Mouse (Mus musculus) G1E (cell line): ENCODE results near the gene Top1. TPM values are rescaled to one million over a fixed set of nuclear protein-coding genes. Genes with fewer than 3 reads are reported as not detected.

Experiments
- ATAC-seq: 2 replicates; pipeline ENCODE4 v1.8.0; 2016; ENCODE audit warnings: mild to moderate bottlenecking; ENCODE audit not compliant: insufficient number of reproducible peaks, poor library complexity, low FRiP score, severe bottlenecking; ENCODE audit errors: extremely low read depth
- DNase-seq: peaks from one replicate; pipeline ENCODE4 v3.0.0; 2012; ENCODE audit warnings: low spot score
- H3K27me3 ChIP-seq: 2 replicates; pipeline ENCODE4 v1.6.1; 2012; ENCODE audit warnings: mild to moderate bottlenecking, low read length, inconsistent platforms; ENCODE audit not compliant: insufficient read depth
- H3K36me3 ChIP-seq: replicated peaks from 2 replicates; pipeline ENCODE3; 2012; ENCODE audit warnings: mild to moderate bottlenecking, inconsistent platforms
- H3K4me1 ChIP-seq: 2 replicates; pipeline ENCODE4 v1.6.1; 2012; ENCODE audit warnings: low read depth, low read length, inconsistent platforms, mixed read lengths; ENCODE audit not compliant: insufficient read depth
- H3K4me3 ChIP-seq: 2 replicates; pipeline ENCODE4 v1.5.1; 2012; ENCODE audit warnings: low read depth, mild to moderate bottlenecking, inconsistent platforms, low read length, moderate library complexity, mixed read lengths
- H3K9me3 ChIP-seq: replicated peaks from 2 replicates; pipeline ENCODE4 v1.6.1; 2012; ENCODE audit warnings: inconsistent platforms
- CTCF ChIP-seq: IDR thresholded peaks from 2 replicates; pipeline ENCODE4 v1.5.1; 2012; ENCODE audit warnings: low read depth, low read length, inconsistent platforms, mixed read lengths
- GATA1 ChIP-seq: IDR thresholded peaks from 2 replicates; pipeline ENCODE4 v1.6.1; 2012; ENCODE audit warnings: borderline replicate concordance, low read length, inconsistent platforms, mixed read lengths
- GATA2 ChIP-seq: IDR thresholded peaks from 2 replicates; pipeline ENCODE4 v1.6.1; 2012; ENCODE audit warnings: low read depth, low read length, inconsistent platforms, borderline replicate concordance
- POLR2AphosphoS5 ChIP-seq: IDR thresholded peaks from 2 replicates; pipeline ENCODE4 v1.6.1; 2012; ENCODE audit warnings: low read depth, low read length, inconsistent platforms; ENCODE audit not compliant: insufficient replicate concordance
- TAL1 ChIP-seq: conservative IDR thresholded peaks from 2 replicates; pipeline ENCODE4 v1.6.1; 2012; ENCODE audit warnings: low read depth, low read length, inconsistent platforms, mixed read lengths
- polyA plus RNA-seq: library from polyadenylated mRNA; stranded (reverse); fragments of >175 nt; gene quantifications from 2 replicates; pipeline ENCODE4 v1.2.3, GENCODE M21; 2012
- total RNA-seq, 2 experiments: library from RNA; stranded (forward) in 1 of 2; stranded (reverse) in 1 of 2; fragments of 200-1000 nt in 1 of 2; fragments of >200 nt in 1 of 2; fragmentation: Nextera tagmentation in 1 of 2; gene quantifications; 2 replicates each; pipeline ENCODE4 v1.2.3; 2014 to 2017

The Top1 gene
- total and polyA plus RNA-seq, 3 experiments: 113 to 184 (median 136) TPM

- no peak for ATAC-seq
These were observed 16.8 kb upstream of the Top1 start for GRCm38 (mm10) chr2:160628666-160629527.

GRCm38 (mm10) chr2:160629528-160629830 is 16.2 kb upstream of the Top1 start:
- no peak for DNase-seq
- no peak for ATAC-seq
- Histone ChIP-seq H3K9me3 (no peaks in the 10 kb centered on the region), H3K4me1 (no peaks in the 10 kb centered on the region), H3K4me3 (no peak overlapping the region), H3K36me3 (no peaks in the 10 kb centered on the region), H3K27me3 (0 out of 2 replicates have a peak, but pooled peaks cover 9% of the 10 kb centered on the region)
- TF ChIP-seq GATA1 (no peak), CTCF (no peak), POLR2AphosphoS5 (no peak), GATA2 (no peak), TAL1 (no peak)

More at GRCm38 (mm10) chr2:160628666-160629527, 16.8 kb upstream of the Top1 start:
- no peak overlapping the region for H3K4me3 ChIP-seq
- H3K27me3 ChIP-seq: 0 out of 2 replicates have a peak, but pooled peaks cover 9% of the 10 kb centered on the region
- H3K36me3 ChIP-seq: no peaks in the 10 kb centered on the region
- H3K9me3 ChIP-seq: no peaks in the 10 kb centered on the region
- 0 out of 2 replicates have a peak, but pooled peaks cover under 1% of the 10 kb centered on the region for H3K4me1 ChIP-seq
- DNase-seq: no peak
- TF ChIP-seq TAL1 (no peak), GATA2 (no peak), GATA1 (no peak), CTCF (no peak)

- TF ChIP-seq GATA1 (no peak), POLR2AphosphoS5 (no peak), TAL1 (no peak), CTCF (no peak), GATA2 (no peak)
- H3K9me3 ChIP-seq: no peaks in the 10 kb centered on the region
- DNase-seq: no peak
- H3K27me3 ChIP-seq: 0 out of 2 replicates have a peak, but pooled peaks cover 9% of the 10 kb centered on the region
- H3K4me3 ChIP-seq: no peak overlapping the region
- H3K4me1 ChIP-seq: no peaks in the 10 kb centered on the region
- no peaks in the 10 kb centered on the region for H3K36me3 ChIP-seq
- ATAC-seq: no peak
These were observed 14.7 kb upstream of the Top1 start for GRCm38 (mm10) chr2:160630872-160631597.

GRCm38 (mm10) chr2:160639911-160640717 is 5.6 kb upstream of the Top1 start:
- DNase-seq: no peak
- Histone ChIP-seq H3K4me3 (no peak overlapping the region), H3K4me1 (no peaks in the 10 kb centered on the region), H3K27me3 (peaks cover 3% of the 10 kb centered on the region; the same call in 1 of the 2 replicates), H3K36me3 (no peaks in the 10 kb centered on the region), H3K9me3 (peaks cover 5% of the 10 kb centered on the region; the same call in 1 of the 2 replicates)
- TF ChIP-seq TAL1 (no peak), CTCF (no peak), GATA2 (no peak), POLR2AphosphoS5 (no peak), GATA1 (no peak)
- ATAC-seq: no peak

- peaks cover 3% of the 10 kb centered on the region; the same call in 1 of the 2 replicates for H3K27me3 ChIP-seq
- no peak for ATAC-seq
These were observed 4.5 kb upstream of the Top1 start for GRCm38 (mm10) chr2:160641176-160641575.

More at GRCm38 (mm10) chr2:160641176-160641575, 4.5 kb upstream of the Top1 start:
- Histone ChIP-seq H3K4me3 (no peak overlapping the region), H3K36me3 (no peaks in the 10 kb centered on the region), H3K4me1 (peaks cover 3% of the 10 kb centered on the region), H3K9me3 (peaks cover 5% of the 10 kb centered on the region; the same call in 1 of the 2 replicates)
- TF ChIP-seq TAL1 (no peak), POLR2AphosphoS5 (no peak), CTCF (no peak), GATA2 (no peak), GATA1 (no peak)
- no peak for DNase-seq
